Mouse (Mus musculus) ES-E14 (cell line): ENCODE results near the gene Syde1. TPM values are rescaled to one million over a fixed set of nuclear protein-coding genes. Genes with fewer than 3 reads are reported as not detected.

ENCODE experiments used
- DNase-seq: peaks from one replicate; pipeline ENCODE4 v3.0.0-alpha.2; 2013; ENCODE audit warnings: low read depth, low spot score
- H3K27ac ChIP-seq: 2 replicates; pipeline ENCODE4 v1.5.1; 2012; ENCODE audit warnings: low read depth, mild to moderate bottlenecking, low read length, moderate library complexity, mixed read lengths; ENCODE audit not compliant: poor library complexity, insufficient read depth, severe bottlenecking
- H3K36me3 ChIP-seq: 2 replicates; pipeline ENCODE4 v1.6.1; 2012; ENCODE audit warnings: mild to moderate bottlenecking, low read length, moderate library complexity, mixed read lengths; ENCODE audit not compliant: control insufficient read depth, poor library complexity, insufficient read depth, severe bottlenecking
- H3K4me1 ChIP-seq, 2 experiments: fragments of 150-350 bp in 1 of 2; sonication (generic) in 1 of 2; 2 replicates each; pipeline ENCODE4 v1.6.1; 2012; ENCODE audit warnings: low read length in 2 of 2, mild to moderate bottlenecking in 1 of 2, mixed read lengths in 1 of 2; ENCODE audit not compliant: control insufficient read depth in 2 of 2, insufficient read depth in 2 of 2, poor library complexity in 1 of 2
- H3K4me3 ChIP-seq, 2 experiments: fragments of 150-350 bp in 1 of 2; sonication (generic) in 1 of 2; 2 replicates each; pipeline ENCODE4 v1.5.1; 2012; ENCODE audit warnings: low read length in 2 of 2, low read depth in 1 of 2, mild to moderate bottlenecking in 1 of 2, mixed read lengths in 1 of 2; ENCODE audit not compliant: insufficient read depth in 1 of 2, poor library complexity in 1 of 2, severe bottlenecking in 1 of 2
- H3K9ac ChIP-seq: 2 replicates; pipeline ENCODE4 v1.6.1; 2012; ENCODE audit warnings: low read depth, mild to moderate bottlenecking, low read length, mixed read lengths; ENCODE audit not compliant: poor library complexity, insufficient read depth, severe bottlenecking
- H3K9me3 ChIP-seq: fragments of 150-350 bp; sonication (generic); 2 replicates; pipeline ENCODE4 v1.6.1; 2012; ENCODE audit warnings: low read depth, mild to moderate bottlenecking, low read length; ENCODE audit not compliant: control insufficient read depth, insufficient read depth
- CHD2 ChIP-seq: IDR thresholded peaks from 2 replicates; pipeline ENCODE4 v1.6.1; 2014; ENCODE audit warnings: mild to moderate bottlenecking, low read depth, low read length, inconsistent platforms
- HCFC1 ChIP-seq: IDR thresholded peaks from 2 replicates; pipeline ENCODE4 v1.6.1; 2012; ENCODE audit warnings: low read length, inconsistent platforms, borderline replicate concordance; ENCODE audit not compliant: insufficient read depth
- MAFK ChIP-seq: IDR thresholded peaks from 2 replicates; pipeline ENCODE4 v1.6.1; 2014; ENCODE audit warnings: mild to moderate bottlenecking, low read depth, low read length, inconsistent platforms; ENCODE audit not compliant: insufficient read depth
- ZC3H11A ChIP-seq: IDR thresholded peaks from 2 replicates; pipeline ENCODE4 v1.6.1; 2012; ENCODE audit warnings: low read depth, mild to moderate bottlenecking, inconsistent platforms, low read length, borderline replicate concordance
- ZNF384 ChIP-seq: IDR thresholded peaks from 2 replicates; pipeline ENCODE4 v1.6.1; 2012; ENCODE audit warnings: low read depth, low read length, inconsistent platforms
- in situ Hi-C, 2 experiments: fragments of 600-800 bp; cut with MboI; formaldehyde crosslinking; loops; one replicate each; pipeline ENCODE4 v1.15.1; 2025; ENCODE audit warnings: low sequenced_read_pairs in 2 of 2, inconsistent platforms in 1 of 2; ENCODE audit not compliant: unreplicated experiment in 2 of 2
- total RNA-seq: library from RNA; depleted of rRNA; stranded (reverse); fragments of 300-350 nt; gene quantifications from 2 replicates; pipeline ENCODE4 v1.2.3, GENCODE M21; 2012

Gene Syde1
- total RNA-seq, 1 experiment = 5.4 TPM

GRCm38 (mm10) chr10:78593736-78594135 lies 2.0 kb upstream of the Syde1 start:
- DNase-seq = no peak
- in situ Hi-C loops = no loop called here
- H3K4me1 ChIP-seq = peaks cover 1 to 3% of the 10 kb centered on the region in 2 experiments; a peak in 1 of 4 replicates

DNA sequence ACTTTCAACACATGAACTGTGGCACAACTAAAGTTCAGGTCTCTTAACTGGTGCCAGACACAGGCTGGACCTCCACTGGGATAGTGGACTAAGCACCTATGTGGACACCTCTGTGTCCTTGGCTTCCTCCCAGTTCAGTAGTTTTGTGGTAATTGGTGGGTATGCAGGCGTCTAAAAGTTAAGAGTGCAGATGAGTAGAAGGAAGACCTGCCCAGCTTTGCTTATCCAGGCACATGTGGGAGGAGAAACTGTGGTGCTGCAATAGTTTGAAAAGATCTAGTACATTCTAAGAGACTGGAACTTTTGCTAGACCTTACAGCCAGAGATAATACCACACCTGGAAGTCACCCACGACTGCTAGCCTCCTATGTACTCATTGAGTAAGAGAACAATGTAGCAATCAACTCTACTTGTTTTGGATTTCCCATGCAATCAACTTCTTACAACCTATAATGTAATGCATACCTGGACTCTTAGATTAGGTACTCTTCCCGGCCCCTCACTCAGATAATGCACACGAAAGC lies 1.2 kb upstream of the Syde1 start:
- no peak for DNase-seq
- TF ChIP-seq MAFK (no peak), CHD2 (no peak), HCFC1 (no peak), ZNF384 (no peak), ZC3H11A (no peak)
- Histone ChIP-seq H3K27ac (no peak overlapping the region), H3K9me3 (no peaks in the 10 kb centered on the region), H3K9ac (no peak overlapping the region), H3K4me1 (peaks cover 1 to 3% of the 10 kb centered on the region in 2 experiments; a peak in 1 of 4 replicates), H3K36me3 (no peaks in the 10 kb centered on the region; the same call in 1 of the 2 replicates), H3K4me3 (no peak overlapping the region)
- in situ Hi-C loops = no loop called here

More at GRCm38 (mm10) chr10:78593736-78594135, 2.0 kb upstream of the Syde1 start:
- no peak for TF ChIP-seq ZNF384
- TF ChIP-seq ZC3H11A = no peak
- no peak for TF ChIP-seq HCFC1
- no peak for TF ChIP-seq MAFK
- no peak for TF ChIP-seq CHD2
- H3K4me3 ChIP-seq = no peak overlapping the region
- no peaks in the 10 kb centered on the region for H3K9me3 ChIP-seq
- H3K27ac ChIP-seq = no peak overlapping the region
- H3K9ac ChIP-seq = no peak overlapping the region
- no peaks in the 10 kb centered on the region for H3K36me3 ChIP-seq

DNA sequence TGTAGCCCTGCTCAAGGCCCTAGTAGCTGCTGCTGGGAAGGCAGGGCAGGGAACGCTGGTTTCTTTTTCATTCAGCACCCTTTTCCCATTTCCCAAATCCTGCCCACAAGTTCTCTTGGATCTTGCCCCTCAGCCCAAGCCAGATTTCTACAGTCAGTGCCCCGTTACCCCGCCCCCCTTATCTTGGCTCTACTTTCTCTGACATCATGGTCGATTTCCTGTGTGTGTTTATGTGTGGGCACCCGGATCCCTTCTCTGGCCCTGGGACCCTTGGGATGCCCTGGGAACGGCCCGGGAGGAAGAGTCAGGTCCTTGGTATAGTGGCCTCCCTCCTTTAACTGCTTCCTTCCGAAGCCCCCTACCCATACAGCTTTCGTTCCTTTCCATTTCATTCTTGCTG lies 1.0 kb downstream of the Syde1 start:
- in situ Hi-C loops = no loop called here
- H3K9ac ChIP-seq = no peak overlapping the region

GRCm38 (mm10) chr10:78589901-78590300 lies 1.9 kb downstream of the Syde1 start:
- Histone ChIP-seq H3K4me1 (peaks cover 3 to 6% of the 10 kb centered on the region in 2 experiments; a peak in 1 of 4 replicates), H3K9ac (no peak overlapping the region), H3K27ac (no peak overlapping the region), H3K36me3 (no peaks in the 10 kb centered on the region; the same call in 1 of the 2 replicates), H3K9me3 (no peaks in the 10 kb centered on the region), H3K4me3 (no peak overlapping the region)
- TF ChIP-seq HCFC1 (no peak), CHD2 (no peak), MAFK (no peak), ZC3H11A (no peak), ZNF384 (no peak)
- DNase-seq = no peak
- in situ Hi-C loops = no loop called here

More for the DNA sequence above, 1.0 kb downstream of the Syde1 start:
- Histone ChIP-seq H3K4me3 (no peak overlapping the region), H3K36me3 (no peaks in the 10 kb centered on the region; the same call in 1 of the 2 replicates), H3K27ac (no peak overlapping the region), H3K9me3 (no peaks in the 10 kb centered on the region), H3K4me1 (peaks cover 3 to 6% of the 10 kb centered on the region in 2 experiments; a peak in 1 of 4 replicates)
- no peak for TF ChIP-seq ZNF384
- TF ChIP-seq HCFC1 = no peak
- TF ChIP-seq ZC3H11A = no peak
- no peak for TF ChIP-seq MAFK
- no peak for TF ChIP-seq CHD2
- no peak for DNase-seq
